Mouse (Mus musculus) CD4-positive, CD25-positive, alpha-beta regulatory T cell, adult 4 months (primary cell): Measurements from ENCODE around the gene Zfp1. TPM values are rescaled to one million over a fixed set of nuclear protein-coding genes. Genes with fewer than 3 reads are reported as not detected.

Experiments used
- ATAC-seq: one replicate; pipeline ENCODE4 v1.8.0; 2017
- polyA plus RNA-seq, 2 experiments: library from polyadenylated mRNA; unstranded; fragments of 100-300 nt; shearing (Covaris generic); gene quantifications; one replicate each; pipeline ENCODE4 v1.2.1; 2017

The Zfp1 gene
- polyA plus RNA-seq: 10 to 100 TPM; 41.3 to 41.7 TPM

DNA sequence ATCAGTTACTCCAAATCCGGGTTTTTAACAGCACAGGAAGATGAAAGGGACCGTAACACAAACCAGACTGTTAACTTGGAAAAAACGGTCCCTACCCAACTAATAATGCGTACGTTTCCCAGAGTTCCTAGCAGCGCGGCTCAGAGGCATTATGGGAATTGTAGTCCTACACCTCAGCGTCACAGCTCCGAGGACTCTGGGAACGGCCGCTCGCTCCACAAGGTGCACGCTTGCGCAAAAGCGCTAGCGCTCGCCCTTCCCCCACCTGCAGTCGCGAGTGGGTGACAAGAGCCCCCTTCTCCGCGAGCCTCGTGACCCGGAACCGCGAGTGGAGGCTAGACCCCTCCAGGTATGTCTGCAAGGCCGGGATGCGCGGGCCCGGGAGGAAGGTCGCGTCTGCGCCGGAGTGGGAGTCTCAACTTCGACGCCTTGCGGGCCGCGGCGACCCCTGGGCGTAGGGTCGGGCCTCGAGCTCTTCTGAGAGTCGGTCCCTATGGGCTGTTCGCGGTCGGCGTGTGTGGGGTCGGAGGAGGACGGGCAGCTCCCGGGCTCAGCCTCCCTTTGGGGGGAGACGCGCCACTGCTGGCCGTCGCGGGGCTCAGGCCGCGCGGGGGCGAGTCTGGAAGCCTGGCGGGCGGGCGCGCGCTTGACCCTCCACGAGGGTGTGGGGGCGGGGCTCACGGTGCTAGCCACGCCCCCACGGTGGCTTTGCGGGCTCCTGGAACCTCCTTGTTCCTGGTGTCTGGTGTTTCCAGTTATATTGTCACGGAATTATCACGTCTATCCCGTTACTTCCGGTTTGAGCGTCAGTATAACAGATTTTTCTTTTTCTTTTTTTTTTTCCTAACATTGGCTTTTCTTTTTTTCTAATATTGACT lies at the start of gene Zfp1:
TSS of gene Zfp1 (plus strand) at position 138 of the 878 bp plus-strand sequence.
- peak; percentile 78 for ATAC-seq

GRCm38 (mm10) chr8:111594044-111594840 lies 49.0 kb upstream of the Zfp1 start:
- no peak for ATAC-seq

- no peak for ATAC-seq
Measured at GRCm38 (mm10) chr8:111594951-111595350, 48.2 kb upstream of the Zfp1 start.

DNA sequence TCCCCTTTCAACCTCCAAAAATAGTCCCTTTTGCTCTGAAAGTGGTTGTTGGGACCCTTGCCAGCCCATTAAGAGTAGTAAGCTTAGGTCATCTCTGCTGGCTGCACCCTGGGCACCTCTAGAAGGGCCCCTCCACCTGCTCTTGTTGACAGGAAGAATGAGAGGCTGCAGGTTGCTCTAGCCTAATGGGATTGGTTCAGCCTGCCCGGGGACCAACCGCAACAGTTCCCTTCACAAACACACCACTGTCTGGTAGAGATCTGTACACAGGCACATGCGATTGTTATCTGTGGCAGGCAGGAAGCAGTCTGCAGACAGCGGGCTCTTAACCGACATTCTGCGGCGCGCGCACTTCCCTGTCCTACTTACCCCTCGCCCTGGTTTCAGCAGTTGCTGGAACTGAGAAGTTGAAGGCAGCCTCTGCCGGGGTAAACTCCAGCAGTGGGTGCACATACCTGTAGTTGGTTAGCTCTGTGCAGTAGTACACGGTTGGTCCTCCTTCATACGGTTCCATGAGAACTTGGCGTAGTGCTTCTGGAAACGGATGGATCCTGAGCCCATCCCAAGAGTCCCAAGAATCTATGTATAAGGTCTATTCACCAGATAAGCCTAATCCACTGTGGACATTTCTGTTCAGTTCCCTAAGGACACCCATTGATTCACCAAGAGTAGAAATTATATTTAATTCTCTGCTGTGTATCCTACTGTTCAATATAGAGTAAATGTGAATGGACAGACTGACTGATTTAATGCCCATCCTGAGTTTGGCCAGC lies 47.3 kb upstream of the Zfp1 start:
- peak; percentile 92 for ATAC-seq

GRCm38 (mm10) chr8:111596485-111596821 lies 46.7 kb upstream of the Zfp1 start:
- no peak for ATAC-seq

DNA sequence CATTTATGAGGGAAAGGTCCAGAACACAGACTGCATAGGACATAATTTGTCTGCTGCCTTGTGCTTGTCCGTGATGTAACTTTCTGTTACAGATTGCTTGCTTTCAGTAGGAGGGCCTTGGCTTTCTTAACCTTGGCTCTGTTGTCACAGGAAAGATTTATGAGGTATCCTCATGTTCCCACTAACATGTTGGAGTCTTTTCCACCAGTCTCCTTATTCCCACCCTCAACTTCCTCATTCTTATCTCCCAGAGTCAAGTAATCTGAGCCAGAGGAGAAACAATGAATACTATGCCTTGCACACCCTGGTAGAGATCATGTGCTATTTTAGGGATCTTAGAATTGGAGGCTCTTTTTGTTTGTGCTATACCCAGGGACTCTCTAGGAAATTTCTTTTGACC lies 45.9 kb upstream of the Zfp1 start:
- no peak for ATAC-seq

DNA sequence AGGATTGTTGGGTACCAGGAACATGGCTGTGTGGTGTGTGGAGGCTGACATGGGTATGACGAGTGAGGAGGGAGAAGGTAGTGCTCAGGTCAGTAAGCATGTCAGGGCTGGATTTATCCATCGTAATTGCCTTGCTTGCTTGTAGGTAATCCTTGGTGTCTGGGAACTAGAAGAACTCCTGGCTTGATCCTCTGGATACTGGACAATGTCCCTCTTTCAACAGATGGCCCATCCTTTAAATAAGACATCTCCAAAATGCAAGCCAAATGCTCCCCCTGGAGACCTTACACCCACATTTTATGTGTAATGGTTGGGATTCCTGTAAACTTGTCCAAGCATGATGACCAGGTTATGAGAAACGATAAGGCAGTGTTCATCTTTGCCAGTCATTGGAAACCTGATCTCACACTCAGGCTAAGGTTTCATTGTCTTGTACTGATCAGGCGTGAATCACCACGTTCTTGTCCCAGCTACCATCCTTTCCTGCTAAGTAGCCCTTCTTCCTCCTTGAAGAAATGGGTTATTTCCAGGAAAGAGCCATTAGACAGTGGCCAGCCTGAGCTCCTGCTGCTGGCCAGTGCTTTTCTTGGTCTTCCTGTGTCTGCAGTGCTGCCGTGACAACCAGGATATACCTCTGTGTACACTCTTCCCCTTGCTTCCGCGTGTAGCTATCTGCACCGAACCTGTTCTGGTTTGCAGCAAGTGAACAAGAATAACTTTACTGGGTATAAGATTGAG lies 43.3 kb upstream of the Zfp1 start:
- ATAC-seq: no peak

- ATAC-seq: no peak
Measured at GRCm38 (mm10) chr8:111602050-111602449, 41.2 kb upstream of the Zfp1 start.

DNA sequence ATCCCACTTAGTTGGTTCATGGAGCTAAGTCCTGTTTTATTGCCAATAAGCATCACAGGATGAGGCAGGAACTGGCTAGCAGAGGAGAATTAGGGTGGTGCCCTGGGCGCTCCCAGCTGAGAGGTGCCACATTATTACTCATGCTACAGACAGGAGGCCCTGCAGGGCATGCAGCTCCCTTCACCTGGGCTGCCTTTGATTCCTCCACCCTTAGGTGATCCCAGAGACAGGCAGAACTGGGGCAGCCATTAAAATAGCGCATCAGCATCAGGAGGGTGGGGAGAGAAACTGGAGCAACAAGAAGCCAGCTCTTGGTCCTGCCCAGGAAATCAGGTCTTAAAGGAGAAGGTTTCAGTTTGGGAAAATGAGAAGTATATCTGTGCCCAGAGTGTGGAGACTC lies 38.2 kb upstream of the Zfp1 start:
- no peak for ATAC-seq

GRCm38 (mm10) chr8:111606961-111607360 lies 36.2 kb upstream of the Zfp1 start:
- no peak for ATAC-seq

GRCm38 (mm10) chr8:111607414-111607813 lies 35.8 kb upstream of the Zfp1 start:
- ATAC-seq: no peak

- no peak for ATAC-seq
Measured at GRCm38 (mm10) chr8:111613181-111613580, 30.0 kb upstream of the Zfp1 start.

DNA sequence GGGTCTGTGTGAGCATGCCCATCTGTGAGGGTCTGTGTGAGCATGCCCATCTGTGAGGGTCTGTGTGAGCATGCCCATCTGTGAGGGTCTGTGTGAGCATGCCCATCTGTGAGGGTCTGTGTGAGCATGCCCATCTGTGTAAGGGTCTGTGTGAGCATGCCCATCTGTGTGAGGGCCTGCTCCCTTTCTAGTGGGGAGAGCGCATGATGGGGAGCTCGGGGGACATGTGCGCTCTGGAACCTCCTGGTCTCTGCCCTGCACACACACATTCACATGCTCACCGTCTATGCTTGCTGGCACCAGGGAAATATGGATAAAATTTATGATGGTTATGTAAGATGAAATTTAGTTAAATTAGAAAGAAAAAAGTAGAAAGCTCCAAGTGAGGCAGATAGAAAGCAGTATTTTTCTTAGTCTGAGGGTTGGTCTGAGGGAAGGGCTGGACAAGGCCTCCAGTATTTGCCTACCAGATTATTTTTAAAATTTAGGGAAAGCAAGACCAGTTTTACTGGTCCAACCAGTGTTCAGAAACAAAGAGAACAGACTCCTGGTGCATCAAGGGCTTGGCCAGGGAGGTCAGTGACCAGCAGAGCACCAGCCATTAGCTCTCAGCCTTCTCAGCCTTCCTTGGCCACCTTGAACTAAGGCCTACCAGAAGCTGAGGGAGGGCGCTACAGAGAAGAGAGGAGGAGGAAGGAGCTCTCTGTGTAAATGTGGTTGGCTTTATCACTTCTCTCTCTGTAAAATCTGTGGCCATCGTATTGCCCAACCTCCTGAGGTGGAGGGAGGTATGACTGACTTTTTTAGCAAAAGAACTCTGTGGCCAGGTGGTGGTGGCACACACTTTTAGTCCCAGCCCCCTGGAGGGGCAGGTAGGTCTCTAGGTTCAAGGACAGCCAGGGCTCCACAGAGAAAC lies 28.2 kb upstream of the Zfp1 start:
- no peak for ATAC-seq

- ATAC-seq: no peak
Measured at GRCm38 (mm10) chr8:111617812-111618211, 25.4 kb upstream of the Zfp1 start.

DNA sequence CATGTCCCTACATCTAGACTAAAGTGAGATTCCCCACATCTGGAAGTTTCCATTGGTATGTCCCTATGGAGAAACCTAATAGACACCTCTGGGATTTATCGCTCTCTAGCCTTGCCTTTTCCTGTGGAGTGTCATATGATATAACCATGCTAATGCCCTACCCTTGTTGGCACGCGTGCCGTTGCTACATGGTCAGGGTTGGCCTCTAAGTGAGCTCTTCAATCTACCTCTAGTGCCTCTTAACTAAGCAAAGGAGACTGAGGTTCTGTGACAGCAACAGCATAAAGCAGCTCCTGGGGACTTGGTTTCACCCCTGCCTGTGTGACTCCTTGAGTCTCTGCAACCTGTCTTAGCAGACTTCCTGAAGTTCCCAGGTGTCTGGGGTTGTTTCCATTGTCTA lies 24.9 kb upstream of the Zfp1 start:
- no peak for ATAC-seq

GRCm38 (mm10) chr8:111619936-111620335 lies 23.3 kb upstream of the Zfp1 start:
- ATAC-seq: no peak

GRCm38 (mm10) chr8:111622104-111622503 lies 21.1 kb upstream of the Zfp1 start:
- ATAC-seq: no peak

- ATAC-seq: no peak
Measured at GRCm38 (mm10) chr8:111622553-111622952, 20.6 kb upstream of the Zfp1 start.

GRCm38 (mm10) chr8:111624081-111624852 lies 18.9 kb upstream of the Zfp1 start:
- peak; percentile 32 for ATAC-seq

GRCm38 (mm10) chr8:111624853-111625221 lies 18.4 kb upstream of the Zfp1 start:
- no peak for ATAC-seq
